Mouse (Mus musculus): ENCODE measurements at regions not wholly inside any gene's neighbourhood (a gene's known extent, or its start where the extent isn't known, plus 50 kb on each side); places are given as distances from the start of the nearest gene placed in this dataset.
"Not testable (repeated sequence)": the region's sequence is repeated elsewhere in the genome, so short reads cannot be mapped to it uniquely, and the experiment has no call there.

DNA sequence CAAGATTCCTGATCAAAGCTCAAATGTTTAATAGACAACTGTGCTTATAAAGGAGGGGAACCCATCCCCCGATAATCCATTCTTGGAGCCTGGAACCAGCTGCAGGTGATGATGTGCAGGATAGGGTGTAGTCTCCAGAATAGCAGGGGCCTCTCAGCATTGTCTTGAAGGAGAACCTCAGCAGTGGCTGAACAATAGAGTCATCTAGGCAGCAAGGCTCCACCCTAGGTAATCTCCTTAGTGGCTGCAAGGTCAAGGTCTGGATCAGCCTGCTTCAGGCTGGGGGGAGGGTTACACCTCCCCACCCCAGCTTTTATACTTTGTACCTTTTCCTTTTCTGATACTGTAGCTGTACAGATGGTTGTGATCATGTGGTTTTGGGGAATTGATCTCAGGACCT, 116.8 kb upstream of the Mettl4 start:
- no peaks in the 10 kb centered on the region for H3K4me1 ChIP-seq (ENCODE audit: insufficient read depth)
- H3K4me2 ChIP-seq, result no peak overlapping the region
- H3K9ac ChIP-seq, result no peak overlapping the region
- TF ChIP-seq CTCF (IDR thresholded peaks at IDR 0.05; ENCODE audit: low read depth), result no peak
- H3K27ac ChIP-seq (ENCODE audit: low read depth), result no peak overlapping the region
- 96% methylated on average over 1 of the region's 1 CpGs for WGBS
- DNase-seq, result no peak
- no peaks in the 10 kb centered on the region for H3K36me3 ChIP-seq (ENCODE audit: insufficient read depth)
- no peaks in the 10 kb centered on the region for H3K9me3 ChIP-seq (ENCODE audit: low read depth, low read length)
- no peak for ATAC-seq (ENCODE audit: insufficient read depth)
- no peak overlapping the region for H3K4me3 ChIP-seq (ENCODE audit: low read depth, low read length)
- no peaks in the 10 kb centered on the region for H3K27me3 ChIP-seq (ENCODE audit: insufficient read depth, low read length)

DNA sequence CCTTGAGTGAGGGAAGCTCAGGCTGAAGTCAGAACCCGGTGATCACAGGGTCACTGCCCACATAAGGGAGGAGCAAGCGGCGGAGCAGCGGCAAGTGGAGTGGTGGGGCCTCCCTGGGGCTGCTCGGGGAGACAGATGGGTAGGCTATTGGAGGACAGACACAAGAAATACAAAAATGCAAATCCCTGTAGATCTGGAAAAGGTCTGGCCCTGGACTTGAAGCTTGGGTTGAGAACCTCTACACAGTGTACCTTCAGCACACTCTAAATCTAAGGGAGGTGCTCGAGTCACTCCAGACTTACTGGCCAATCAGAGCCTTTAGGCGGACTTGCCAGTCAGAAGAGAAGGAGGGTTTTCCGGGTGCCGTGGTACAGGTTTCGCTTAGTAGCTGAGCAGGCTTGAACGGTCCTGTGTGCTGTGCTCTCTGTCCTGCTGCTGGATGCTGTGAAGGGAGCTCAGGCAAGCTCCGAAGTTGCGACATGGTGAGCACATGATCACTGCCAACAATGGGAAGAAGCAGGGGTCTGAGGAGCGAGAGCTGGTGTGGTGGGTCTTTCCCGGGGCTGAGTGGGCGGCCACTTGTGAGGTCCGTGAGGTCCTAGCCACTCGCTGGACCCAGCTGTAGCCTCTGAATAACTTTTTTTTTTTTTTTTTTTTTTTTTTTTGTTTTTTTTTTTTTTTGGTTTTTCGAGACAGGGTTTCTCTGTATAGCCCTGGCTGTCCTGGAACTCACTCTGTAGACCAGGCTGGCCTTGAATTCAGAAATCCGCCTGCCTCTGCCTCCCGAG, 114.9 kb upstream of the Mettl4 start:
- ATAC-seq (ENCODE audit: insufficient read depth), result peak; percentile 100
- H3K27ac ChIP-seq (ENCODE audit: low read depth), result peak overlapping the region; percentile 54; the same call in 1 of the 2 replicates
- not testable (repeated sequence) for H3K9me3 ChIP-seq (ENCODE audit: low read depth, low read length); H3K36me3 ChIP-seq (ENCODE audit: insufficient read depth); H3K27me3 ChIP-seq (ENCODE audit: insufficient read depth, low read length); H3K4me1 ChIP-seq (ENCODE audit: insufficient read depth)
- peak overlapping the region; percentile 64 for H3K4me2 ChIP-seq
- H3K9ac ChIP-seq, result peak overlapping the region; percentile 54
- peak; percentile 84 for DNase-seq
- WGBS, result 16% methylated on average over 21 of the region's 21 CpGs
- H3K4me3 ChIP-seq (ENCODE audit: low read depth, low read length), result peak overlapping the region; percentile 48

DNA sequence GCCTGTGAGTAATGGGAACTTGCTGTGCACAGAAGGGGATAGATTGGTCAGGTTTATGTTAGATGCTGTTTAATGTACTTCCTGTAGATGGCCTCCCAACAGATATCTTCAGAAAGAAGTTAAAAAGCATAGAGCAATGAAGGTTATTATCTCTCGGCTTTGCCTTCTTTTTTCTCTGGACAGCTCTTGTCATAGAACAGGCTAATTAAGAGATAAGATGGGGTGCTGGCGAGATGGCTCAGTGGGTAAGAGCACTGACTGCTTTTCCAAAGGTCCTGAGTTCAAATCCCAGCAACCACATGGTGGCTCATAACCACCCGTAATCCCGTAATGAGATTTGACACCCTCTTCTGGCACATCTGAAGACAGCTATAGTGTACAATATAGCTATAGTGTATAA, 104.9 kb upstream of the Mettl4 start:
- H3K36me3 ChIP-seq (ENCODE audit: insufficient read depth); H3K9me3 ChIP-seq (ENCODE audit: low read depth, low read length); H3K27me3 ChIP-seq (ENCODE audit: insufficient read depth, low read length); H3K4me1 ChIP-seq (ENCODE audit: insufficient read depth); DNase-seq; H3K9ac ChIP-seq; H3K27ac ChIP-seq (ENCODE audit: low read depth); ATAC-seq (ENCODE audit: insufficient read depth); H3K4me3 ChIP-seq (ENCODE audit: low read depth, low read length); H3K4me2 ChIP-seq: not testable (repeated sequence)
- 82% methylated on average over 4 of the region's 4 CpGs for WGBS

DNA sequence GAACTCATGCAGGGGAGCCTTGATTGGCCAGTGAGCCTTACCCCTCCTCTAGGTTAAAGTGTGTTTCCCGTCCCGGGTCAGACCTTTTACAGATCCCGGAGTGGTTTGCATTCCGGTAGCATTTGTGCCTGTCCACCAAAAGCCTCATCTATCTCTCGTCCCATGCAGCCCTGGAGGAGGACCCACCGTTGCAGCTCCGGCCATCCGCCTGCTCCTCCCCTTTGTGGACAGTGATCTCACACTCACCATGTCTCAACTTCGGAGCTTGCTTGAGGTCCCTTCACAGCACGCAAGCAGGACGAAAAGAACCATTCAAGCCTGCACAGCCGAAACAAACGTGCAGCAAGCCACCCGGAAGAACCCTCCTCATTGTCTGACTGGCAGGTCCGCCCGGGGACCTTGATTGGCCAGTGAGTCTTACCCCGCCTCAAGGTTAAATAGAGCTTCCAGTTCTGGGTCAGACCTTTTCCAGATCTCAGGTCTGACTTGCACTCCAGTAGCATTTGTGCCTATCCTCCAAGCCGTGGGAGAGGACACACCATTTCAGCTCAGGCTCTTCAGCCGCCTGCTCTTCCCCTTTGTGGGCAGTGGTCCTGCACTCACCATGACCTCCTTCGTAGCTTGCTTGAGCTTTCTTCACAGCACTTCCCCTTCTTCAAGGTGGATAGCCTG, 84.8 kb upstream of the Mettl4 start:
- no peaks in the 10 kb centered on the region for H3K27me3 ChIP-seq (ENCODE audit: insufficient read depth, low read length)
- H3K36me3 ChIP-seq (ENCODE audit: insufficient read depth), result no peaks in the 10 kb centered on the region
- H3K9ac ChIP-seq, result peak overlapping the region; percentile 74
- no peak for TF ChIP-seq CTCF (IDR thresholded peaks at IDR 0.05; ENCODE audit: low read depth)
- H3K27ac ChIP-seq (ENCODE audit: low read depth), result peak overlapping the region; percentile 85
- DNase-seq (peak; percentile 87), ATAC-seq (ENCODE audit: insufficient read depth) (peak; percentile 99)
- H3K4me1 ChIP-seq (ENCODE audit: insufficient read depth), result no peaks in the 10 kb centered on the region
- 2% methylated on average over 20 of the region's 20 CpGs for WGBS
- H3K4me2 ChIP-seq, result peak overlapping the region; percentile 81
- H3K9me3 ChIP-seq (ENCODE audit: low read depth, low read length), result no peaks in the 10 kb centered on the region
- peak overlapping the region; percentile 64 for H3K4me3 ChIP-seq (ENCODE audit: low read depth, low read length)

DNA sequence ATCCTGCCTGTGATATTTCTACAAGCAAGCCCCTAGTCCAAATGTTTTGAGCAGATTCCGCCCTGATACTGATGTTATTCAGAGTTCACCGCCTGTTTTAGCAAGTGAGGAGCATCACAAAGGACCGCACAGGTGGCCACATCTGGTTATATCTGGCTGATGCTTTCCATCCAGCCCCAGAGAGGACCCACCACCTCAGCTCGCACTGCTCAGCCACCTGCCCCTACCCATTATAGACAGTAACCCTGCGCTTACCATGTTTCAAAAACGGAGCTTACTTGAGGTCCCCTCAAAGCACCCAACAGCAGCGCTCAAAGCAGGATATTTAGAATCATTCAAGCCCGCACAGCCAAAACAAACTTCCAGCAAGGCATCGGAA, 84.2 kb upstream of the Mettl4 start:
- Histone ChIP-seq H3K9ac (peak overlapping the region; percentile 74), H3K27ac (ENCODE audit: low read depth) (peak overlapping the region; percentile 85), H3K4me2 (peak overlapping the region; percentile 81), H3K4me3 (ENCODE audit: low read depth, low read length) (peak overlapping the region; percentile 64)
- DNase-seq, result peak; percentile 9
- 5% methylated on average over 9 of the region's 9 CpGs for WGBS
- not testable (repeated sequence) for H3K27me3 ChIP-seq (ENCODE audit: insufficient read depth, low read length); ATAC-seq (ENCODE audit: insufficient read depth); H3K9me3 ChIP-seq (ENCODE audit: low read depth, low read length); H3K36me3 ChIP-seq (ENCODE audit: insufficient read depth); H3K4me1 ChIP-seq (ENCODE audit: insufficient read depth)

DNA sequence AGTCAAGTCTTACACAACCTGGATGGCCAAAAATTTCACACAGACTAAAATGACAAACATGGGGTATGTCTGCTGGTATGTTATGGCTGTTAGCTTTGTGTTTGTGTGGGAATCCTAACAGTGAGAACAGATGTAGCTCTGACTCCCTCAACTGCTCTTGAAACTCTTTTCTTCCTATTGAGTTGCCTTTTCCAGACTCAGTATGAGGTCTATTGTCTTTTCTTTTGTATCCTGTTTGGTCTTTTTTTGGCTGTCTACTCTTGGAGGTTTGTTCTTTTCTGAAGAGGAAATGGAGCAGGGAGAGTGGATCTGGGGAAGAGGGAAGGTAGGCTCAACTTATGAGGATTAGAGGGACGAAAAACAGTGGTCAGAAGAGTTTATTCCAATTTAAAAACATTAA, 76.6 kb upstream of the Mettl4 start:
- not testable (repeated sequence) for H3K9me3 ChIP-seq (ENCODE audit: low read depth, low read length); H3K4me1 ChIP-seq (ENCODE audit: insufficient read depth); H3K36me3 ChIP-seq (ENCODE audit: insufficient read depth); H3K27ac ChIP-seq (ENCODE audit: low read depth); H3K4me3 ChIP-seq (ENCODE audit: low read depth, low read length); H3K4me2 ChIP-seq; DNase-seq; H3K27me3 ChIP-seq (ENCODE audit: insufficient read depth, low read length); H3K9ac ChIP-seq; ATAC-seq (ENCODE audit: insufficient read depth)
- WGBS, result 92% methylated on average over 1 of the region's 1 CpGs

DNA sequence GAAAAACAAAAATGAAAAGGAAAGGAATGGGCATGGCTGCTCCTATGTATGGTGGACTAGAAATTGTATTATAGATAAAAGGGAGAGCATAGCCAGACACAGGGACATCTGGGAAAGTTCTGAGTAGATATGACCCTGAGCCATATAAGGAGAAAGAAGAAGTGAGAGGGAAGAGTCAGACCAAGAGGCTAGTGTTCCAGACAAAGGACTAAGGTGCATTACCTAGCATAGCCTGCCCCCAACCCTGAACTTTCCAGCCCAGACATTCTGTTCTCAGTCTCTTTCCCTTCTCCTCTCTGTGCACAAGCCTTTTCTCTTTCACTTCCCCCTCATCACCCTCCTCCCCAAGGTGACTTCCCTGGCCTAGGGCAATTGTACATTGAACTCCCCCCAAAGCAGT, 58.9 kb upstream of the Mettl4 start:
- Histone ChIP-seq H3K4me2 (no peak overlapping the region), H3K9me3 (ENCODE audit: low read depth, low read length) (peaks cover 4% of the 10 kb centered on the region; the same call in 1 of the 2 replicates), H3K27ac (ENCODE audit: low read depth) (no peak overlapping the region), H3K27me3 (ENCODE audit: insufficient read depth, low read length) (no peaks in the 10 kb centered on the region), H3K4me3 (ENCODE audit: low read depth, low read length) (no peak overlapping the region), H3K4me1 (ENCODE audit: insufficient read depth) (no peaks in the 10 kb centered on the region), H3K36me3 (ENCODE audit: insufficient read depth) (no peaks in the 10 kb centered on the region), H3K9ac (no peak overlapping the region)
- DNase-seq, result no peak
- TF ChIP-seq CTCF (IDR thresholded peaks at IDR 0.05; ENCODE audit: low read depth), result no peak
- ATAC-seq (ENCODE audit: insufficient read depth), result no peak
